Mouse (Mus musculus) adrenal gland, adult 8-10 months (tissue): ENCODE results near the gene 4930447F04Rik. TPM values are rescaled to one million over a fixed set of nuclear protein-coding genes. Genes with fewer than 3 reads are reported as not detected.

Experiments used
- DNase-seq: peaks from one replicate; pipeline ENCODE4 v3.0.0; 2022
- total RNA-seq, 4 experiments: library from RNA; stranded (reverse); gene quantifications; 2 replicates each; pipeline ENCODE4 v1.2.4; 2022

4930447F04Rik gene
- total RNA-seq = not detected

GRCm38 (mm10) chrX:66304124-66304523, at the start of gene 4930447F04Rik:
Gene 4930447F04Rik (minus strand): TSS chrX:66304224.
- no peak for DNase-seq
